Mouse (Mus musculus): ENCODE results near the gene Znrd1. TPM values are rescaled to one million over a fixed set of nuclear protein-coding genes. Genes with fewer than 3 reads are reported as not detected.

The Znrd1 gene
- total and polyA plus RNA-seq, 3 experiments: 26.4 to 38.2 TPM; not detected in 1

DNA sequence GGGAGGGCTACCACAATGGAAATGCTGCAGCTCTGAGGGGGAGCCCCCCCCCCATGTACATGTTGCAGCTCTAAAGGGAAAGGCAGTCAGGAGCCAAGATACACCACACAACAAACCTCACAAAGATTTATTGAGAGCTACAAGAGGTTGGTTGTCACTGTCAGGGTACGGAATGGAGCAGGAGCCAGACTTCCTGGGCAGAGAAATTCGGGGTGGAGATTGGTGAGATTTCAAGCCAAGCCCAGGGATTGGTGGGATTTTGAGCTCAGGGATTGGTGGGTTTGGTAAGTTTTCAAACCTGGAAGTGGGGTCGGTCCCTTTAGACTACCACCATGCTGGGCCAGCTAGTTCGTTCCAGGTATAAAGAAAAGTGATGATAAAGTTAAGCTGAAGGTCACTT, 34.9 kb downstream of the Znrd1 start:
- Histone ChIP-seq H3K27ac (ENCODE audit: control insufficient read depth, low read depth, low read length) (no peak overlapping the region), H3K27me3 (ENCODE audit: control insufficient read depth in 1 of 2, insufficient read depth in 2 of 2, low read length in 2 of 2) (peaks cover 5 to 6% of the 10 kb centered on the region in 2 experiments), H3K4me1 (ENCODE audit: control insufficient read depth in 1 of 2, insufficient read depth in 2 of 2, low read length in 2 of 2) (no peaks in the 10 kb centered on the region), H3K36me3 (ENCODE audit: control insufficient read depth in 1 of 2, insufficient read depth in 2 of 2, low read length in 2 of 2) (no peaks in the 10 kb centered on the region), H3K9ac (ENCODE audit: control insufficient read depth, low read depth, low read length, poor library complexity, severe bottlenecking) (no peak overlapping the region), H3K9me3 (replicated peaks; ENCODE audit: insufficient read depth, low read length) (no peaks in the 10 kb centered on the region), H3K79me2 (ENCODE audit: control insufficient read depth, insufficient read depth, low read length, poor library complexity) (no peaks in the 10 kb centered on the region), H3K4me3 (ENCODE audit: control insufficient read depth in 1 of 2, insufficient read depth in 1 of 2, low read depth in 2 of 2, low read length in 2 of 2) (no peak overlapping the region)
- TF ChIP-seq MEF2A (IDR thresholded peaks at IDR 0.05; ENCODE audit: extremely low read depth, insufficient replicate concordance, low read depth, low read length, poor library complexity, severe bottlenecking): no peak
- TF ChIP-seq ZKSCAN1 (IDR thresholded peaks at IDR 0.05; ENCODE audit: low read depth, low read length): no peak
- TF ChIP-seq EP300 (IDR thresholded peaks at IDR 0.05; ENCODE audit: low read depth in 1 of 2, low read length in 2 of 2): no peak
- no peak for TF ChIP-seq BHLHE40 (IDR thresholded peaks at IDR 0.05; ENCODE audit: borderline replicate concordance, low read depth, low read length)
- TF ChIP-seq ELF1 (IDR thresholded peaks at IDR 0.05; ENCODE audit: low read depth, low read length): no peak
- no peak for TF ChIP-seq POLR2AphosphoS5 (IDR thresholded peaks at IDR 0.05; ENCODE audit: borderline replicate concordance, low read depth, low read length)
- no peak for TF ChIP-seq GABPA (IDR thresholded peaks at IDR 0.05; ENCODE audit: low read depth, low read length)
- TF ChIP-seq NELFE (IDR thresholded peaks at IDR 0.05; ENCODE audit: low read depth, low read length): no peak
- TF ChIP-seq RAD21 (IDR thresholded peaks at IDR 0.05; ENCODE audit: low read depth, low read length): no peak
- no peak for TF ChIP-seq E2F4 (IDR thresholded peaks at IDR 0.05; ENCODE audit: borderline replicate concordance, low read depth, low read length)
- no peak for TF ChIP-seq MYC (IDR thresholded peaks at IDR 0.05; ENCODE audit: low read depth, low read length)
- TF ChIP-seq TAL1 (IDR thresholded peaks at IDR 0.05; ENCODE audit: low read length): no peak
- no peak for DNase-seq (ENCODE audit: low read depth, low spot score)

DNA sequence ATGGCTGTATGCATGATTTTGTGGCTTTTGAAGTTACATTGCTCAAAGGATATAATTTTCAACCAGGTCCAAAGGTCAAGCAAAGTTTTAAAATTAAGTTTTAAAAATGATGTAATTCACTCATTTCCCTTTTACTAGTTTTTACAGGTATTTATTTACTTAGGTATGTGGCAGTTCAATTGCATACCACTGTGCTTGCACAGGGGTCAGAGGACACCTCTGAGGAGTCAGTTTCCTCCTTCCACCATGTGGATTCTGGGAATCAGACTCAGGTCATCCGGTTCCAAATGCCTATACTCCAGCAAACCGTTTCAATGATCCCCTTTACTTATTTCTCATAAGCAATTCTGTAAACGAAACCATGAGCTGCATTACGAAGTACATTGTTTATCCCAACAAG, 35.6 kb downstream of the Znrd1 start:
- no peak overlapping the region for H3K4me3 ChIP-seq (ENCODE audit: control insufficient read depth in 1 of 2, insufficient read depth in 1 of 2, low read depth in 2 of 2, low read length in 2 of 2)
- no peak overlapping the region for H3K27ac ChIP-seq (ENCODE audit: control insufficient read depth, low read depth, low read length)
- H3K36me3 ChIP-seq (ENCODE audit: control insufficient read depth in 1 of 2, insufficient read depth in 2 of 2, low read length in 2 of 2): no peaks in the 10 kb centered on the region
- H3K79me2 ChIP-seq (ENCODE audit: control insufficient read depth, insufficient read depth, low read length, poor library complexity): no peaks in the 10 kb centered on the region
- no peaks in the 10 kb centered on the region for H3K9me3 ChIP-seq (replicated peaks; ENCODE audit: insufficient read depth, low read length)
- H3K27me3 ChIP-seq (ENCODE audit: control insufficient read depth in 1 of 2, insufficient read depth in 2 of 2, low read length in 2 of 2): peaks cover 5 to 9% of the 10 kb centered on the region in 2 experiments
- TF ChIP-seq SMC3 (IDR thresholded peaks at IDR 0.05; ENCODE audit: low read depth, low read length): no peak
- no peak for TF ChIP-seq UBTF (IDR thresholded peaks at IDR 0.05; ENCODE audit: borderline replicate concordance, insufficient read depth, low read depth, low read length)
- no peak for TF ChIP-seq ELF1 (IDR thresholded peaks at IDR 0.05; ENCODE audit: low read depth, low read length)
- TF ChIP-seq USF2 (IDR thresholded peaks at IDR 0.05; ENCODE audit: borderline replicate concordance in 1 of 2, insufficient read depth in 1 of 2, low read depth in 1 of 2, low read length in 2 of 2): no peak
- no peak for TF ChIP-seq RCOR1 (IDR thresholded peaks at IDR 0.05; ENCODE audit: low read depth, low read length)
- TF ChIP-seq POLR2AphosphoS5 (IDR thresholded peaks at IDR 0.05; ENCODE audit: borderline replicate concordance, low read depth, low read length): no peak
- no peak for TF ChIP-seq POLR2AphosphoS2 (IDR thresholded peaks at IDR 0.05; ENCODE audit: low read length)
- no peak for TF ChIP-seq POLR2A (IDR thresholded peaks at IDR 0.05; ENCODE audit: control insufficient read depth in 1 of 2, insufficient read depth in 1 of 2, low read depth in 1 of 2, low read length in 2 of 2, poor library complexity in 1 of 2)
- TF ChIP-seq NELFE (IDR thresholded peaks at IDR 0.05; ENCODE audit: low read depth, low read length): no peak
- no peak for TF ChIP-seq ZKSCAN1 (IDR thresholded peaks at IDR 0.05; ENCODE audit: low read depth, low read length)
- no peak for TF ChIP-seq RAD21 (IDR thresholded peaks at IDR 0.05; ENCODE audit: low read depth, low read length)
- TF ChIP-seq MYC (IDR thresholded peaks at IDR 0.05; ENCODE audit: low read depth, low read length): no peak
- no peak for TF ChIP-seq ZNF384 (IDR thresholded peaks at IDR 0.05; ENCODE audit: low read depth, low read length)
- no peak for TF ChIP-seq ZMIZ1 (IDR thresholded peaks at IDR 0.05; ENCODE audit: low read depth, low read length)
- no peak for TF ChIP-seq JUND (IDR thresholded peaks at IDR 0.05; ENCODE audit: low read depth, low read length)
- TF ChIP-seq ETS1 (IDR thresholded peaks at IDR 0.05; ENCODE audit: low read depth, low read length): no peak
- TF ChIP-seq MYB (IDR thresholded peaks at IDR 0.05; ENCODE audit: low read depth, low read length): no peak
- TF ChIP-seq EP300 (IDR thresholded peaks at IDR 0.05; ENCODE audit: low read depth in 1 of 2, low read length in 2 of 2): no peak
- no peaks in the 10 kb centered on the region for H3K4me1 ChIP-seq (ENCODE audit: control insufficient read depth in 1 of 2, insufficient read depth in 2 of 2, low read length in 2 of 2)
- DNase-seq (ENCODE audit: low read depth, low spot score): no peak
- H3K9ac ChIP-seq (ENCODE audit: control insufficient read depth, low read depth, low read length, poor library complexity, severe bottlenecking): no peak overlapping the region
